Mouse (Mus musculus) spleen, embryonic (tissue): ENCODE measurements around the gene Med12l.

Experiments
- CTCF ChIA-PET: fragments of 350-600 bp; sonication (Branson Sonifier 250); formaldehyde crosslinking; loops from one replicate; lab custom pipeline; 2022; lab: Charles Lee

The Med12l gene

GRCm38 (mm10) chr3:59005271-59005995 is at the start of gene Med12l:
Med12l (plus strand) TSS chr3:59005825.
- CTCF ChIA-PET: no interaction called here

DNA sequence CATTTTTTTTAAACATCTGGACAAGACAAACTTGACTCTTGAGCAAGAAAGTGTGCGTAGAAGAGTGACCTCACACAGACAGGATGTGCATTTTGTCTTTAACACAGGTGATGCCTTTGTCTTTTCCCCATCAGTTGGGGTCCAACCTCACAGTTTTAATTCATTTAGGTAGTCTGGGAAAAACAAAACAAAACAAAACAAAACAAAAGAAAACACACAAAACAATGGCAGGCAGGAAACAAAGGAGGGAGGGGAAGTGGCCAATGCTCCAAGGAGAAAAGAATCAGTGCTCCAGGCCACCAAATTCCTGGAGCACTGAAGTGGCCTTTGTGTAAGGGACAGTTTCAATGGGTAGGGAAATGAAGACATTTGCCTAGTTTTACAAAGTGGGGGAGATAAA is 44.5 kb upstream of the Med12l start:
- CTCF ChIA-PET: no interaction called here

- CTCF ChIA-PET: no interaction called here
Observed at GRCm38 (mm10) chr3:58977413-58977812, 28.2 kb upstream of the Med12l start.

DNA sequence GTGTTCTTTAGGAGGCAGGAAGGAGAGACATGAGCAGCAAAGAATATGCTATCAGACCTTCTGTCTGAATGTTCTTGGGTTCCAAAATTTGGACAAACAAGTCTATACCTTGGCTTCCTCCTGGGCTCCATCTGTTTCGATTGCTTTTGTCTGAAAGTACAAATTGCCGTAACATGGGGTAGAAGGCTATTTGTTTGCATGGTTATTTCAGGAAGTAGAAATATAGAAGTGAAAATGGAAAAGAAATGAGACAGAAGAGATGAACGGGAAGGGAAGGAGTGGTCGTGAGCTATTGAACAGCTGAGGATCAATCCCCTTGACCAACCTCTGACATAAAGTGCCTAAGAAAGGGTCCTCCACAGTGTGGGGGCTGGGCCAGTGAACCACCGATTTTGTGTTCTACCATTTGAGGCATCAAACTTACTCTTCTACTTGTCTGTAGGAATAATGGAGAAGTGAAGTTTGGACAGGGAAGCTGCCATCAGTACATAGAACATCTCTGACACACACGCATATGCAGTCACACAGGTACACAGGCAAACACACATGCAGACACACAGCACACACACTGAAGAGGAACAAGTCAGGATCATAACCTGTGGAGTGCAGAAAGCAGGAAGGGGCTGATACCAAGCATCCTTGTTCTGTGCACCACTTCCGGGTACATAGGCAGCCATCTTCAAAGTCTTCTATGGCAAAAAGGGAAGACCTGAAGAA is 27.6 kb upstream of the Med12l start:
- CTCF ChIA-PET: no interaction called here

GRCm38 (mm10) chr3:58980579-58980978 is 25.0 kb upstream of the Med12l start:
- CTCF ChIA-PET: interaction anchor here (1.1 kb wide), 1 partner anchor 78 kb away, joined by 3 read pairs; no protein-coding TSS in a partner anchor

DNA sequence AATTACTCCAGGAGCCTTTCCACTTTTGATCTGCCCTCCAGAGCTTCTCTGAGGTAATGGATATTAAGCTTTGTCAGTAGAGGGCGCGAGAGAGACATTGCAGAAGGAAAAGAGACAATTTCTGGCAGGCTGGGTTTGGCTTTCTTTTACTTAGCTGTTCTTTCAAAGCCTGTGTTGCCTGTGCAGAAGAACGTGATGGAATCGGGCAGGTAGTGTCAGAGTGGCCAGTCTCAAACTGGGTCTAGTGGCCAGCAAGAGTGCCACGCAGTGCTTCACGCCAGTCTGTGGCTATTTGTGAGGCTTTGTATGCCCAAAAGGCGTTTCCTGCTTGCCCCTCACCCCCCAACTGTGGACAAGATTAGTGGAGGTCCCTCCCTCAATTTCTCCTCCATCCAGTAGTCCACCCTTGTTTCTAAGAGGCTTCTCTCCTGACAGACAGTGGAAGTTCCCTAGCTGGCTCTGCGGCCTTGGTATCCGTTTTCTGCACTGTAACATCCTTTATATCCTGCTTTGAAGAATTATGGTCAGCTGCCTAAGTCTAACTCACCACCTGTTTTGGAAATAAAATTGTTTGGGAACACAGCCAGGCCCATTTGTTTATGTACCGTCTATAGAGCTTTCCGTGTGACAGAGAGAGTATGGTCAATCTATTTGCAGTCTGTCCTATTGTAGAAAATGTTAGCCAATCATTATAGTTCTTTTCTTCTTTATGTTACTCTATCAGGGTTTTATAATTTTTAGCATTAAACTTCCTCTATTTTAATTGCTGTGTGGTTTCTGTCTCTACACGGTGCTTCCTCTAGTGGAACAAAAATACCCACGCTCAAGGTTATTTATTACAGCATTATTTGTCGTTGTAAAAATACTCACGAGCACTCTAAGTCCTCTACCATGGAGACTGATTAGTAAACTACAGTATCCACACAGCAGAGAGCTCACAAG is 22.5 kb upstream of the Med12l start:
- CTCF ChIA-PET: no interaction called here

DNA sequence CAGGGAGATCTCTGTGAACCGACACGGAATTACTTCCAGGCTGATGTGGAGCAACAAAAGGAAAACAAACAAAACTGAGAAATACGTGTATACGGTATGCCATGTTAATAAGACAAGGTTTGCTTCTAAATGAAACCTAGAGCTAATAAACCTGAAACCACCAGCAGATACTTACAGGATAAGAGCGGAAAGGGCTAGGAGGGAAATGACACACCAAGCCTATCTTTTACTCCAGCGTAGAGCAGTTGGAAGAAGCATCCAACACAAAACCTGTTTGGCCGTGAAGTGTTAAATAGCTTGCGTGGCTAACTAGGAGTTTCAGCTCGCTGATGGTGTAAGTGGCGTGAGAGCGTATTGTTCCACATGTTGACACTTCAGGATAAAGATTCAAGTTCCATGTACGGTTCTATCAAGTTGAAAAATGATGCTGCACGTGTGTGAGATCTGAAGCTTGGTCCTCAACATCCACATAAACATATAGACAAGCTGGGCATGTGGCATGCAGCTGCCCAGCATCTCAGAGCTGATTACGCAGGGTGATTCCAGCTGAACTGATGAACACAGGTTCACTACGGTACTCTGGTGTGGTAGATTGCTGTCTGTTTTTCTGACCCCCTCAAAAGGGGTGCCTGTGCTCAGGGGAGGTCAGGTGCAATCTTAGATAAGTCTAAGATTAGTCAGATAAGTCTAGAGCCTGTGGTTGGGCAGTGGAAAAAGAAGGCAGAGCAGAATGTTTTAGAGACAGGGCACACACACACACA is 21.6 kb upstream of the Med12l start:
- CTCF ChIA-PET: interaction anchor here (0.7 kb wide), 2 partner anchors 196 to 1178 kb away, joined by 3 to 5 read pairs; no protein-coding TSS in a partner anchor

DNA sequence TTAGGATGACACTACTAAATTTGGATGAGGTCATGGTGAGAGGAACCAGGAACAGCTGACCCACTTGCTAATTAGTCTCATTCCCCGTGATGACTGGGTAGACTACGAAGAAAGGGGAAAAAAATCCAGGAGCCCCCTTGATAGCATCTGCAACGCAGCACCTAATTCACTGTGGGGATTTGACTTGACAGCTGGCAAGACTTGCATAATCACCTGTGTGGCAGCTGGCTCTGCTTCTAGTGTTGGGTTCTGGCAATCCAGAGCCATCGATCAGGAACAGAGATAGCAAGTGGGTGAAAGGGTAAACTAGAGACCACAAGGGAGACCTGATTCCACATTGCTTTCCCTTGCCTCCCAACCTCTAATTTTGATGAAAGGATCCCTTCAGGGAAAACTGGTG is 19.8 kb upstream of the Med12l start:
- CTCF ChIA-PET: interaction anchor here (1.1 kb wide), 2 partner anchors 10 to 74 kb away, joined by 3 read pairs; no protein-coding TSS in a partner anchor

GRCm38 (mm10) chr3:58989374-58989773 is 16.3 kb upstream of the Med12l start:
- CTCF ChIA-PET: no interaction called here

DNA sequence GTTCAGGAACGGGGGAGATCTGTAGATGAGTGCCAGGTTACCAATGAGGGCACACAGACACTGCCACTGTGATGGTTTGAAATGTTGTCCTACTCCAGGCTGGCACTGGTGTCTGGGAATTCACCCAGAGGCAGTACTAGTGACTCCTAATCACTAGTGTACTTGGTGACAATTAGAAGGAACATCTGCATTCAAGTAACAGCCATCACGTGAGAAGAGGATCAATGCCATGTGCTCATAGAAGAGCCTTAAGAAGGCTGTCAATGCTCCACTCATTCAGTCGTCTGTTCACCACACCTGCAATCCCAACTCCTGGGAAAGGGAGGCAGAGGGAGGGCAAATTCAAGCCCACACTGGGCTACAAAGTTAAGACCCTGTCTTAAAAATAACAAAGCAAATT is 15.1 kb upstream of the Med12l start:
- CTCF ChIA-PET: no interaction called here

DNA sequence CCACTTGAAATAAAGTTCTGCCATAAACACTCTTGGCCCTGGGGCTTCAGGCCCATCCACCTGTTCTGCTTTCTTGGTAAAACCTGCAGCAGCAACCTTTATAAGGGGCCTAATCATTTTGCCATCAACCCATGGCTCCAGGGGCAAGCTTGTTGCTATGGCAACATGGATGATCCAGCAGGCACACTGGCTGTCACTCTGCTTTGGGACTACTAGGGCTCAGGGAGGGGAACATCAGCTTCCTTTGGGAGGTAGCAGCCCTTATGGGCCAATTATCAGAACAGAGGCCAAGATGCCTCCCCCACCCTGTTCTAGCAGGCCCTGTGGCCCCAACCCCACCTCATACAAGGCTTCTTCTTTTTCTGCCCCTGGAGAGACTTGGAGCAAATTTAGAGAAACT is 13.5 kb upstream of the Med12l start:
- CTCF ChIA-PET: no interaction called here

DNA sequence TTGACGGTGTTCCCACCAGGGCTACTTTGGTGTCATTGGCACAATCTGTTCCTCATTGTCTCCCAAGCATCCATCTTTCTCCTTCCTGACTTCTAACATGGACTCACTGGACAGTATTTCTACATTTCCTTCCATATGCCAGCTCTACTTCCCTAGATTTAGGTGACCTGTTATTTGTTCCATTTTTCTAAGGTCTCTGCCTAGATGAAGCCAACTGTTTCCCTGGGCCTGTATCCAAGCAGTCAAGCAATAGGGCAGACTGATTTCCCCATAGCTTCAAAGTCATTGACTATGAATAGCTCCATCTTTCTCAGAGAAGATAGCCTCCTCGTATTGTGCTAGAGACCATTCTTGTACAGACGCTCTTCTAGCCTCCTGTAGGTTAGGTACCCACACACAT is 12.0 kb upstream of the Med12l start:
- CTCF ChIA-PET: no interaction called here

DNA sequence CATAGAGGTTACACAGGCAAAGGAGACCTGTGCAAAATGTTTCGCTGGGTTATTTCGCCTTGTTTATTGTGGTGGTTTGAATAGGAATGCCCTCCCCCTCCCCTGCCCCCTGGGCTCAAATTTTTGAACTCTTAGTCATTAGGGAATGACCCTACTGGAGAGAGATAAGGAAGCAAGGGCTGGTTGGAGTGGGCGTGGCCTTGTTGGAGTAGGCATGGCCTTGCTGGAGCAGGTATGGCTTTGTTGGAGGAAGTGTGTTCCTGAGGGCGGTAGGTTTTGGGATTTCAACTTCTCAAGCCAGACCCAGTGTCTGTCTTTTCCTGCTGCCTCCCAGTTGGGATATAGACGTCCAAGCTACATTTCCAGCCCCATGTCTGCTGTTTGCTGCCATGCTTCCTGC is 1.9 kb upstream of the Med12l start:
- CTCF ChIA-PET: no interaction called here

GRCm38 (mm10) chr3:59005996-59006730 is 538 bp downstream of the Med12l start:
- CTCF ChIA-PET: no interaction called here

DNA sequence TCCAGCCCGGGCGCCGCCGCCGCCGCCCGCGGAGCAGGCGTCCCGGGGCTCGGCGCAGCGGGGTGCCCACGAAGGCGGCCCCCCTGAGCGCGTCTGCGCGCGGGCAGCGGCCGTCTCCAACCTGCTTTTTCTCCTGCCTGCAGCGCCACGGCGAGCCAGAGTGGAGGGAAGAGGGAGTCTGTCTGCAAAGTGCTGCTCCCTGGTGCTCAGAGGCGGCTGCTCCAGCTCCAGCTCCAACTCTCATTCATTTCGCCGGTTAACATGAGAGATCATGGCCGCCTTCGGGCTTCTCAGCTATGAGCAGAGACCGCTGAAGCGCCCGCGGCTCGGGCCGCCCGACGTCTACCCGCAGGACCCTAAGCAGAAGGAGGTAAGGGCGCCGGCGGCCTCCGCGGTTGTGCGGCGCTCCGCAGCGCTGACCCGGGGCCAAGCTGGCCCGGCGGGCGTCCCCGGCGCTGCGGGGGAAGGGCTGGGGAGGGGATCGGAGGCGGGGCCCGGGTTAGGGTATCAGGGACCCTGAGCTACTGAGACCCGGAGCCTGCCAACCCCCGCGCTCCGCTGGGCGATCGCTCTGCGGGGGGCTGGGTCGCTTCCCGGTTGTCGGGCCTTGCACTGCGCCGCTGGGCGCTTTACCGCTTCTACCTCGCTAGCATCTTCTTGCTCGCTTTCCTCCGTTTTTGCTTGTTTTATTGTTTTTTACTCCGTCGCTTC is 1.3 kb downstream of the Med12l start:
- CTCF ChIA-PET: no interaction called here

GRCm38 (mm10) chr3:59010276-59010675 is 4.7 kb downstream of the Med12l start:
- CTCF ChIA-PET: interaction anchor here (0.7 kb wide), 1 partner anchor 47 kb away, joined by 5 read pairs; no protein-coding TSS in a partner anchor

- CTCF ChIA-PET: interaction anchor here (0.7 kb wide), 1 partner anchor 835 kb away, joined by 3 read pairs; no protein-coding TSS in a partner anchor
Observed at GRCm38 (mm10) chr3:59015698-59016412, 10.2 kb downstream of the Med12l start.

DNA sequence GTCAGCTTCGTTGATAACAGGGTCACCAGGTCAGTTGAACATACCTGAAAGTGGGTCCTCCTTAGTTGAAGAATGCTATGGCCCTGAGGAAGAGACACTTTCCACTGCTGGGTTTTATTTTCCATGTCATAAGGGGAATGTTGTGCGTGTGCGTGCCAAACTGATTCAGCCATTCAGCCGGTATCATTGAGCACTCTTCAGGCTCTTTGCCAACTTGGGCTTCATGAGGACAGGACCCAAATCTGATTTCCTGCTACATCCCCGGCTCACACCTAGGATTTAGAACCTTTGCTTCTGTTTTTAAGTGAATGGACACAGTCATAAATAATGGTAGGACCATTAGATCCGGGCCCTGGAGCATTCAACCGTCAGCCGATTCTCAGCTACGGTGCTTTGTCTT is 10.9 kb downstream of the Med12l start:
- CTCF ChIA-PET: interaction anchor here (0.7 kb wide), 1 partner anchor 834 kb away, joined by 3 read pairs; no protein-coding TSS in a partner anchor

- CTCF ChIA-PET: interaction anchor here (0.6 kb wide), 1 partner anchor 409 kb away, joined by 4 read pairs; no protein-coding TSS in a partner anchor
Observed at GRCm38 (mm10) chr3:59021236-59021635, 15.6 kb downstream of the Med12l start.
